Mouse (Mus musculus) bone marrow macrophage, adult 2 months (primary cell): Measurements from ENCODE around the gene Gm43517.

Experiments used
- CTCF ChIP-seq: IDR thresholded peaks from 2 replicates; pipeline ENCODE4 v1.5.1; 2012; ENCODE audit warnings: low read depth, mild to moderate bottlenecking, low read length, moderate library complexity
- POLR2A ChIP-seq: IDR thresholded peaks from 2 replicates; pipeline ENCODE4 v1.6.1; 2012; ENCODE audit warnings: mild to moderate bottlenecking, low read depth, low read length, borderline replicate concordance

- TF ChIP-seq CTCF, result no peak
- no peak for TF ChIP-seq POLR2A
Measured at GRCm38 (mm10) chr12:49398163-49398540, 13.2 kb downstream of the Gm43517 start.
